Mouse (Mus musculus) ES-E14 (cell line): ENCODE measurements at regions not wholly inside any gene's neighbourhood (a gene's known extent, or its start where the extent isn't known, plus 50 kb on each side); places are given as distances from the start of the nearest gene placed in this dataset.

Experiments
- DNase-seq: peaks from one replicate; pipeline ENCODE4 v3.0.0-alpha.2; 2013; ENCODE audit warnings: low read depth, low spot score
- H3K27ac ChIP-seq: 2 replicates; pipeline ENCODE4 v1.5.1; 2012; ENCODE audit warnings: low read depth, mild to moderate bottlenecking, low read length, moderate library complexity, mixed read lengths; ENCODE audit not compliant: poor library complexity, insufficient read depth, severe bottlenecking
- H3K36me3 ChIP-seq: 2 replicates; pipeline ENCODE4 v1.6.1; 2012; ENCODE audit warnings: mild to moderate bottlenecking, low read length, moderate library complexity, mixed read lengths; ENCODE audit not compliant: control insufficient read depth, poor library complexity, insufficient read depth, severe bottlenecking
- H3K4me1 ChIP-seq, 2 experiments: fragments of 150-350 bp in 1 of 2; sonication (generic) in 1 of 2; 2 replicates each; pipeline ENCODE4 v1.6.1; 2012; ENCODE audit warnings: low read length in 2 of 2, mild to moderate bottlenecking in 1 of 2, mixed read lengths in 1 of 2; ENCODE audit not compliant: control insufficient read depth in 2 of 2, insufficient read depth in 2 of 2, poor library complexity in 1 of 2
- H3K4me3 ChIP-seq, 2 experiments: fragments of 150-350 bp in 1 of 2; sonication (generic) in 1 of 2; 2 replicates each; pipeline ENCODE4 v1.5.1; 2012; ENCODE audit warnings: low read length in 2 of 2, low read depth in 1 of 2, mild to moderate bottlenecking in 1 of 2, mixed read lengths in 1 of 2; ENCODE audit not compliant: insufficient read depth in 1 of 2, poor library complexity in 1 of 2, severe bottlenecking in 1 of 2
- H3K9ac ChIP-seq: 2 replicates; pipeline ENCODE4 v1.6.1; 2012; ENCODE audit warnings: low read depth, mild to moderate bottlenecking, low read length, mixed read lengths; ENCODE audit not compliant: poor library complexity, insufficient read depth, severe bottlenecking
- H3K9me3 ChIP-seq: fragments of 150-350 bp; sonication (generic); 2 replicates; pipeline ENCODE4 v1.6.1; 2012; ENCODE audit warnings: low read depth, mild to moderate bottlenecking, low read length; ENCODE audit not compliant: control insufficient read depth, insufficient read depth
- CHD2 ChIP-seq: IDR thresholded peaks from 2 replicates; pipeline ENCODE4 v1.6.1; 2014; ENCODE audit warnings: mild to moderate bottlenecking, low read depth, low read length, inconsistent platforms
- HCFC1 ChIP-seq: IDR thresholded peaks from 2 replicates; pipeline ENCODE4 v1.6.1; 2012; ENCODE audit warnings: low read length, inconsistent platforms, borderline replicate concordance; ENCODE audit not compliant: insufficient read depth
- MAFK ChIP-seq: IDR thresholded peaks from 2 replicates; pipeline ENCODE4 v1.6.1; 2014; ENCODE audit warnings: mild to moderate bottlenecking, low read depth, low read length, inconsistent platforms; ENCODE audit not compliant: insufficient read depth
- ZC3H11A ChIP-seq: IDR thresholded peaks from 2 replicates; pipeline ENCODE4 v1.6.1; 2012; ENCODE audit warnings: low read depth, mild to moderate bottlenecking, inconsistent platforms, low read length, borderline replicate concordance
- ZNF384 ChIP-seq: IDR thresholded peaks from 2 replicates; pipeline ENCODE4 v1.6.1; 2012; ENCODE audit warnings: low read depth, low read length, inconsistent platforms
- in situ Hi-C, 2 experiments: fragments of 600-800 bp; cut with MboI; formaldehyde crosslinking; loops; one replicate each; pipeline ENCODE4 v1.15.1; 2025; ENCODE audit warnings: low sequenced_read_pairs in 2 of 2, inconsistent platforms in 1 of 2; ENCODE audit not compliant: unreplicated experiment in 2 of 2

DNA sequence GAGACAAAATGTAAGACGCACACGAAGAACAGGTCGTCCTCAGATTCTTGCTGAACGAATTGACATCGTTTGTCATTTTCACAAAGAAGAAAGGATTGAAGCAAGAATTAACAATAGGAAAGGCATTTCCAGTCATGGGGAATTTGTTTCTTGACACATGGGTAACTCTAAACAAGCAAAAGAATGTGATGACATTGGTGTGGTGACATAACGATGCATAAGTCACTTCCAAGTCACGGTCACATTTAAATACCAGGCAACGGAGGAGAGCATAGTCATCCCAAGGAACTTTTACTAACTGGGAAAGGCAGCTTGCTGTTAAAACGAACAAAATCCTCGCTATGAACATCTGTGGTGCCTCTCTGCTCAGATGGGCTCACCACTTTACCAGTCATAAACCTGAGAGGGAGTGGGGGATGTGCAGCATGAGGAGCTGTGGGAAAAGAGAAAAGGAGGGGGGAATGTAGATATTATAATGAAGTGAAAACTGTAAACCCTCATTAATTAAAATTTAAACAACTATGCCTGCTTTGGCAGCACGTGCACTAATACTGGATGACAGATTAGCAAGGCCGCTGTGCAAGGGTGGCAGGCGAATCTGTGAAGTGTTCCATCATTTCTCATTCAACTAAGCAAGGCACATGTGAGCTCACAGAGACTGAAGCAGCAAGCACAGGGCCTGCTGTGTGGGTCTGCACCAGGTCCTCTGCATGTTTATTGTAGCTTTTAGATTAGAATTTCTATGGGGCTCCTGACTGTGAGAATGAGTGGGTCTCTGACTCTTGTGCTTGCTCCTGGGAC lies 167.2 kb upstream of the Dkk2 start:
- Histone ChIP-seq H3K4me3 (no peak overlapping the region), H3K9ac (no peak overlapping the region), H3K4me1 (no peaks in the 10 kb centered on the region), H3K36me3 (no peaks in the 10 kb centered on the region), H3K9me3 (no peaks in the 10 kb centered on the region), H3K27ac (no peak overlapping the region)
- in situ Hi-C loops = no loop called here
- no peak for TF ChIP-seq MAFK
- no peak for TF ChIP-seq CHD2
- no peak for TF ChIP-seq ZNF384
- no peak for TF ChIP-seq ZC3H11A
- TF ChIP-seq HCFC1 = no peak
- DNase-seq = no peak

DNA sequence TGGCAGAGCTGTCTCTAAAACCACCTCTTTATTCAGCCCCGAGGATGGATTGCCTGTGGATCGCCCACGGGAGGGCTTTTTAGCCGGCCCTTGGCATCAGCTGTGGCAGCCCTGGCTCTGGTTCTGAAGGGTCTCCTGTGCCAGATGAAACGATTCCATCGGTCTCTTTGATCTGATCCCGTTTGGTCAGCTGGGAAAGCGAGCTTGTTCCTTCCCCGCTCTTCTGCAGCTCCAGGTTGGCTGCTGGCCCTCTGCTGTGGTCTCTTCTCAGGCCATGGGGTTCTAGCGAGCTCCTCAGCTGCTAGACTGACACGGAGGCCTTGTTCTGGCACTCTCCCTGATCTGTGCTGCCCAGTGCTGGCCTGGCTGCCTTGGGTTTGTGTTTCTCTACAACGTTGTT lies 165.6 kb upstream of the Dkk2 start:
- H3K9ac ChIP-seq = no peak overlapping the region

DNA sequence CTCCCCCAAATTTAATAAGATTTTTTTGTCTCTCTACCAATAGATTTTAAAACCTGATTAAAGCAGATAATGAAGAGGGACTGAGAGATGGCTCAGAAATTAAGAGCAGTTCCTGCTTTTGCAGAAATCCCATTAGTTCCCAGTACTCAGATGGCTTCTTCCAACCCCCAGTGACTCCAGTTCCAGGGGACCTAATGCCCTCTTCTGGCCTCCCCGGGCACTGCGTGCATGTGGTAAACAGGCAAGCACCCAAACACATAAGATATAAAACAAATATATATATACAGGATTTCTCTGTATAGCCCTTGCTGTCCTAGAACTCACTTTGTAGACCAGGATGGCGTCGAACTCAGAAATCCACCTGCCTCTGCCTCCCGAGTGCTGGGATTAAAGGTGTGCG lies 163.9 kb upstream of the Dkk2 start:
- TF ChIP-seq CHD2 (no peak), ZC3H11A (peak; percentile 13; the same call in 1 of the 2 replicates)
- Histone ChIP-seq H3K9ac (no peak overlapping the region), H3K4me1 (no peaks in the 10 kb centered on the region), H3K36me3 (no peaks in the 10 kb centered on the region), H3K9me3 (no peaks in the 10 kb centered on the region), H3K27ac (no peak overlapping the region), H3K4me3 (no peak overlapping the region)
- in situ Hi-C loops = no loop called here
- DNase-seq = peak; percentile 29

More for the DNA sequence above, 165.6 kb upstream of the Dkk2 start:
- TF ChIP-seq ZNF384 = no peak
- no peak for TF ChIP-seq HCFC1
- no peak for TF ChIP-seq MAFK
- H3K36me3 ChIP-seq = no peaks in the 10 kb centered on the region
- H3K4me1 ChIP-seq = no peaks in the 10 kb centered on the region
- no peaks in the 10 kb centered on the region for H3K9me3 ChIP-seq
- DNase-seq = no peak
- H3K4me3 ChIP-seq = no peak overlapping the region
- in situ Hi-C loops = no loop called here
- H3K27ac ChIP-seq = no peak overlapping the region

DNA sequence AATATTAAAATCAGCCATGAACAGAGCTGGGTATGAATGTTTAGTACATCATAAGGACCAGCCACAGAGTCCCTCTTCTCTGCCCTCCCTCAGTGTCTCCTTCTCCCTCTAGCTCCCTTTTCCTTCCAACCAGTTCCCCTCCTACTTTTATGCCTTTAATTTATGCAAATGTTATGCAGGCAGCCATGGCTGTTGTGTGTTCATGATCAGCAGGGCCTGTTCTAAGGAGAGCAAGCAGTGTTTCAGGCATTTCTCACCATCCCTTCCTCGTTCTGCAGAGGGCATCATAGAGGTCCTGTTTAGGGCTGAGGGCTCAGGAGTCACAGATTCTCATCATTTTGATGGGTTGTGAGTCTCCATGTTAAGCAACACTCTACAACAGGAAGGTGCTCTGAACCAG lies 162.4 kb upstream of the Dkk2 start:
- H3K9ac ChIP-seq = no peak overlapping the region
- no peaks in the 10 kb centered on the region for H3K4me1 ChIP-seq
- H3K9me3 ChIP-seq = no peaks in the 10 kb centered on the region
- no peak overlapping the region for H3K27ac ChIP-seq
- in situ Hi-C loops = no loop called here
- no peaks in the 10 kb centered on the region for H3K36me3 ChIP-seq
- TF ChIP-seq HCFC1 (no peak), ZC3H11A (no peak), MAFK (no peak), ZNF384 (no peak), CHD2 (no peak)
- no peak for DNase-seq
- H3K4me3 ChIP-seq = no peak overlapping the region

DNA sequence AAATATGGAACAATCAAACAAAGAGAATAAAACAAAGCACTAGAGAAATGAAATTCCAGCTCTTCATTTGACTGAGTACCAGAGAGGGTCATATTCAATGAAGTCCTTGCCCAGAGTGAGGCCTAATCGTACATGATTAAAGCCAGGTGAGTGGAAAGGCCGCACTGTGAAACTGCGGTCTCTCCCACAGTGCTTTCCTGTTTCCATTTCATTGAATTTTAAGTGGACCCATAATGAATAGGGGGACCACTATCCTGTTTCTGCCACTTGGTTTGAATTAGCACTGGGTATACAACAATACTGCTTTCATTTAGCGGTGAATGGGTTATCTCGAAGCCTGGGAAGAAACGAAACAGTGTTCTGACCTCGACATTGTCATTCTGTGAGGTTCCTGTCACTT lies 144.2 kb upstream of the Dkk2 start:
- H3K9ac ChIP-seq = no peak overlapping the region
- DNase-seq = no peak
- H3K27ac ChIP-seq = no peak overlapping the region
- in situ Hi-C loops = no loop called here
- no peaks in the 10 kb centered on the region for H3K4me1 ChIP-seq
- no peak overlapping the region for H3K4me3 ChIP-seq
- no peaks in the 10 kb centered on the region for H3K9me3 ChIP-seq
- TF ChIP-seq HCFC1 (no peak), ZC3H11A (no peak), MAFK (no peak), ZNF384 (no peak), CHD2 (no peak)
- H3K36me3 ChIP-seq = no peaks in the 10 kb centered on the region
